35 mouse cellular contexts compared by ENCODE assay signal in the genomic region with DNA sequence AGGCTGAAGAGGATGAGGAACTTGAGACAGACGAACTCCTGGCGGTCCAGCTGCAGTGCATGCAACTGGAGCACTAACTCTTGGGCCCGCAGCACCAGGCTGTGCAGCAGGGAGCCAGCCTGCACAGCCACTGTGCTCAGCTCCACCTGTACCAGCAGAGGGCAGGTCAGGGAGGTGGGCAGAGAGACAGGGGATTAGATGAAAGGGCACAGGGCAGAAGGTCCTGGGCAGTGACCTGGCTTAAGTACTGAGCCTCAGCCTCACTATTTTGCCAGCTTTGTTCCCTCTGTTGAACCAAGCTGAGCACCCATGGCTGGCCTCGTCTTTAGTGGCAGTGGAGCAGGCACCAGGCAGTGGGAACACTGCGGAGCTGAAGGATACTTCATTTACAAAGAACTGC. TPM values are rescaled to one million over a fixed set of nuclear protein-coding genes. Genes with fewer than 3 reads are reported as not detected.
DNase-seq lines count a peak whose midpoint lies in the region; ATAC-seq and TF ChIP-seq lines count a peak whose summit lies in the region.
"Had no signal": no experiment of that assay in that cellular context is flagged by ENCODE, and none has a peak within 500 bp of the region (broad histone marks: within the 10 kb centered on the region; RNA-seq: fewer than 3 reads in every experiment).

No protein-coding gene starts in this region.

- 0 out of 2 replicates have a peak, but pooled peaks have one; percentile 25 for TF ChIP-seq CTCF in kidney, adult 2 months (conservative IDR thresholded peaks at IDR 0.05; ENCODE audit: insufficient read depth, insufficient read length, low read depth, low read length)
- TF ChIP-seq CTCF in liver, embryonic 14.5 days (IDR thresholded peaks at IDR 0.05; ENCODE audit: low read depth), result peak; percentile 27; the same call in 1 of the 2 replicates

- no peak overlapping the region for H3K4me2 ChIP-seq in liver, embryonic 14.5 days (ENCODE audit: low read depth)
- H3K4me2 ChIP-seq in midbrain, embryonic 13.5 days (replicated peaks), result no peak overlapping the region
- H3K4me2 ChIP-seq: embryonic facial prominence, embryonic 15.5 days; forebrain, embryonic 12.5 days; heart, embryonic 11.5 days; intestine, embryonic 15.5 days; limb, embryonic 12.5 days; liver, embryonic 13.5 days; stomach, embryonic 15.5 days had no signal

- H3K27me3 ChIP-seq in kidney, adult 2 months (replicated peaks; ENCODE audit: control insufficient read depth, insufficient read depth, low read length), result no peaks in the 10 kb centered on the region
- no peaks in the 10 kb centered on the region; the same call in 1 of the 2 replicates for H3K27me3 ChIP-seq in liver, embryonic 14.5 days (ENCODE audit: control insufficient read depth, insufficient read depth, low read length)
- H3K27me3 ChIP-seq in midbrain, embryonic 13.5 days, result peaks cover 70% of the 10 kb centered on the region

- no peak overlapping the region for H3K4me3 ChIP-seq in kidney, adult 2 months (ENCODE audit: insufficient read depth, low read depth, low read length)
- H3K4me3 ChIP-seq in liver, embryonic 14.5 days (ENCODE audit: insufficient read depth in 1 of 2, low read depth in 2 of 2, low read length in 2 of 2), result no peak overlapping the region
- H3K4me3 ChIP-seq in midbrain, embryonic 13.5 days (replicated peaks), result no peak overlapping the region
- H3K4me3 ChIP-seq: embryonic facial prominence, embryonic 10.5 days; embryonic facial prominence, embryonic 15.5 days; forebrain, embryonic 12.5 days; intestine, embryonic 15.5 days; left cerebral cortex, adult 2 months; limb, embryonic 12.5 days; liver, embryonic 13.5 days; megakaryocyte, embryonic 14.5 days; stomach, embryonic 15.5 days had no signal

- DNase-seq in adrenal gland, adult 2 months, result peak; percentile 52
- DNase-seq in adrenal gland, postnatal 14 days, result no peak
- no peak for DNase-seq in kidney, adult 2 months
- no peak for DNase-seq in kidney, postnatal 4 days
- DNase-seq in liver, embryonic 14.5 days (ENCODE audit: low read depth in 3 of 3, low spot score in 3 of 3), result no peak
- no peak for DNase-seq in liver
- DNase-seq: cerebellum, adult 2 months; cerebellum, postnatal 14 days; forebrain, postnatal 0 days; gastrocnemius, postnatal 36 days; heart, adult 18-20 months; heart, postnatal 36 days; kidney, postnatal 10 days; liver, embryonic 13.5 days; lung, adult 2 months; lung, postnatal 4 days; midbrain, embryonic 14.5 days; thymus, postnatal 14 days had no signal

- H3K9ac ChIP-seq in liver, embryonic 14.5 days (replicated peaks), result no peak overlapping the region
- H3K9ac ChIP-seq in midbrain, embryonic 13.5 days (replicated peaks), result no peak overlapping the region
- H3K9ac ChIP-seq: embryonic facial prominence, embryonic 15.5 days; forebrain, embryonic 12.5 days; forebrain, postnatal 0 days; intestine, embryonic 15.5 days; limb, embryonic 12.5 days; liver, embryonic 13.5 days; stomach, embryonic 15.5 days had no signal

- WGBS in kidney, adult 2 months, result 66% methylated on average over 5 of the region's 5 CpGs
- 38% methylated on average over 5 of the region's 5 CpGs for WGBS in liver, embryonic 14.5 days (ENCODE audit: insufficient replicate concordance)
- 65% methylated on average over 5 of the region's 5 CpGs for WGBS in midbrain, embryonic 13.5 days

- TF ChIP-seq POLR2A in kidney, adult 2 months (IDR thresholded peaks at IDR 0.05; ENCODE audit: low read depth, low read length), result no peak

- H3K27ac ChIP-seq in kidney, adult 2 months (ENCODE audit: insufficient read depth, low read depth, low read length), result no peak overlapping the region
- H3K27ac ChIP-seq in liver, embryonic 14.5 days, result no peak overlapping the region
- no peak overlapping the region for H3K27ac ChIP-seq in midbrain, embryonic 13.5 days
- H3K27ac ChIP-seq: embryonic facial prominence, embryonic 10.5 days; embryonic facial prominence, embryonic 15.5 days; forebrain, embryonic 12.5 days; intestine, embryonic 15.5 days; left cerebral cortex, adult 2 months; limb, embryonic 12.5 days; liver, embryonic 13.5 days; stomach, embryonic 15.5 days had no signal

- H3K9me3 ChIP-seq in liver, embryonic 14.5 days (ENCODE audit: control insufficient read depth, low read length), result no peaks in the 10 kb centered on the region
- H3K9me3 ChIP-seq in midbrain, embryonic 13.5 days, result no peaks in the 10 kb centered on the region
- H3K9me3 ChIP-seq: embryonic facial prominence, embryonic 10.5 days; embryonic facial prominence, embryonic 15.5 days; forebrain, embryonic 12.5 days; intestine, embryonic 15.5 days; limb, embryonic 12.5 days; liver, embryonic 13.5 days; megakaryocyte, embryonic 14.5 days; stomach, embryonic 15.5 days had no signal

- no peaks in the 10 kb centered on the region for H3K36me3 ChIP-seq in kidney, adult 2 months (ENCODE audit: control insufficient read depth, insufficient read depth, low read length)
- no peaks in the 10 kb centered on the region for H3K36me3 ChIP-seq in liver, embryonic 14.5 days (replicated peaks; ENCODE audit: control insufficient read depth, insufficient read depth, low read depth)
- H3K36me3 ChIP-seq in midbrain, embryonic 13.5 days, result no peaks in the 10 kb centered on the region
- H3K36me3 ChIP-seq: embryonic facial prominence, embryonic 10.5 days; embryonic facial prominence, embryonic 15.5 days; forebrain, embryonic 12.5 days; intestine, embryonic 15.5 days; limb, embryonic 12.5 days; liver, embryonic 13.5 days; stomach, embryonic 15.5 days had no signal

- no peaks in the 10 kb centered on the region for H3K4me1 ChIP-seq in kidney, adult 2 months (ENCODE audit: control insufficient read depth, insufficient read depth, low read length)
- H3K4me1 ChIP-seq in liver, embryonic 14.5 days (replicated peaks; ENCODE audit: control insufficient read depth in 2 of 2, insufficient read depth in 2 of 2, low read length in 1 of 2), result no peaks in the 10 kb centered on the region; a peak in 1 of 4 replicates
- peaks cover 31% of the 10 kb centered on the region for H3K4me1 ChIP-seq in midbrain, embryonic 13.5 days (replicated peaks)
- H3K4me1 ChIP-seq: embryonic facial prominence, embryonic 15.5 days; intestine, embryonic 15.5 days; limb, embryonic 12.5 days; megakaryocyte, embryonic 14.5 days; stomach, embryonic 15.5 days had no signal

- TF ChIP-seq EP300 in liver, embryonic 14.5 days (IDR thresholded peaks at IDR 0.05; ENCODE audit: low read depth), result no peak

- no peak for ATAC-seq in liver, embryonic 14.5 days (ENCODE audit: insufficient read depth)
- ATAC-seq in common myeloid progenitor, adult 5-6 weeks (replicated peaks; ENCODE audit: low read depth, poor library complexity, severe bottlenecking), result 0 out of 2 replicates have a peak, but pooled peaks have one; percentile 22
- no peak for ATAC-seq in midbrain, embryonic 13.5 days
- ATAC-seq: forebrain, postnatal 0 days; hindbrain, embryonic 16.5 days; intestine, embryonic 15.5 days had no signal

RNA-seq across cellular contexts. Expression of a gene that starts 14.2 kb away (rescaled TPM):
- 100 to 1,000 TPM; 302 to 765 TPM for total RNA-seq in adrenal gland, adult 2 months (2021)
- polyA plus RNA-seq in adrenal gland, adult 2 months (2012; rRNA removed), result 836 and 1,436 TPM in 2 replicates
- total RNA-seq in adrenal gland, postnatal 14 days (2021), result 372 and 416 TPM in 2 replicates
- 0.03 and 1.6 TPM in 2 replicates for polyA plus RNA-seq in kidney, adult 2 months (2012; rRNA removed)
- not detected in 2 replicates for polyA plus RNA-seq in liver, embryonic 14.5 days (2012; rRNA removed)
- polyA plus RNA-seq in liver, embryonic 14.5 days (2014; fragmentation: Nextera tagmentation; extraction: Ambion mirVana), result not detected in 2 replicates
- not detected in 2 replicates for total RNA-seq in common myeloid progenitor, adult 5-6 weeks (2017)
- 0.77 and 1.3 TPM in 2 replicates for polyA plus RNA-seq in midbrain, embryonic 13.5 days (2015; fragmentation: Nextera tagmentation; extraction: Ambion mirVana)
- total RNA-seq: gastrocnemius, postnatal 36 days; heart, adult 18-20 months; heart, postnatal 36 days; layer of hippocampus, postnatal 14 days; left cerebral cortex, postnatal 25 days; monocyte, adult 5-6 weeks had no signal
- polyA plus RNA-seq: cerebellum, adult 2 months; heart, embryonic 11.5 days; heart, embryonic 16.5 days; hindbrain, embryonic 16.5 days; liver, embryonic 13.5 days; midbrain, embryonic 14.5 days; neural tube, embryonic 14.5 days had no signal

RNA-seq across cellular contexts. Expression of a gene that starts 56.3 kb away (rescaled TPM):
- total RNA-seq in adrenal gland, adult 2 months (2021), result 100 to 1,000 TPM; 278 to 283 TPM
- polyA plus RNA-seq in adrenal gland, adult 2 months (2012; rRNA removed), result 25.0 and 29.1 TPM in 2 replicates
- 261 and 270 TPM in 2 replicates for total RNA-seq in adrenal gland, postnatal 14 days (2021)
- polyA plus RNA-seq in kidney, adult 2 months (2012; rRNA removed), result 97.9 and 136 TPM in 2 replicates
- 116 and 152 TPM in 2 replicates for polyA plus RNA-seq in liver, embryonic 14.5 days (2012; rRNA removed)
- 179 and 181 TPM in 2 replicates for polyA plus RNA-seq in liver, embryonic 14.5 days (2014; fragmentation: Nextera tagmentation; extraction: Ambion mirVana)
- 199 and 247 TPM in 2 replicates for total RNA-seq in common myeloid progenitor, adult 5-6 weeks (2017)
- 310 and 330 TPM in 2 replicates for polyA plus RNA-seq in midbrain, embryonic 13.5 days (2015; fragmentation: Nextera tagmentation; extraction: Ambion mirVana)

Comparison
In these comparisons a context has a peak if more than half of its experiments do, and no peak if none do; other contexts are left out.
1. RNA of a gene that starts 14.2 kb away (polyA plus RNA-seq): 836 to 1,436 TPM in adrenal gland, adult 2 months; 0.77 to 1.3 TPM in midbrain, embryonic 13.5 days, 0.03 to 1.6 TPM in kidney, adult 2 months and not detected in liver, embryonic 14.5 days; every median in the first group is over 100 times any median in the second.